Mouse (Mus musculus): ENCODE data around the gene Cacna2d4. TPM values are rescaled to one million over a fixed set of nuclear protein-coding genes. Genes with fewer than 3 reads are reported as not detected.

Gene Cacna2d4
- polyA plus RNA-seq, 1 experiment from 2014 or later = not detected

- no peaks in the 10 kb centered on the region for H3K27me3 ChIP-seq (ENCODE audit: control insufficient read depth, insufficient read depth, low read depth, low read length)
- H3K9me3 ChIP-seq (ENCODE audit: control insufficient read depth, low read length) = no peaks in the 10 kb centered on the region
- H3K4me2 ChIP-seq (ENCODE audit: low read depth, low read length) = no peak overlapping the region
- 42% methylated on average over 3 of the region's 3 CpGs for WGBS
- no peak overlapping the region for H3K4me3 ChIP-seq (ENCODE audit: low read length)
- H3K27ac ChIP-seq (ENCODE audit: low read length) = no peak overlapping the region
- H3K4me1 ChIP-seq (replicated peaks; ENCODE audit: control insufficient read depth, insufficient read depth, low read length) = no peaks in the 10 kb centered on the region
- no peaks in the 10 kb centered on the region for H3K36me3 ChIP-seq (ENCODE audit: control insufficient read depth, insufficient read depth, low read length)
- no peak overlapping the region for H3K9ac ChIP-seq (ENCODE audit: low read length)
- no peak for ATAC-seq (ENCODE audit: low read depth)
Observed at GRCm38 (mm10) chr6:119313096-119313495, 76.8 kb downstream of the Cacna2d4 start.

- no peak overlapping the region for H3K27ac ChIP-seq (ENCODE audit: low read length)
- no peak overlapping the region for H3K4me3 ChIP-seq (ENCODE audit: low read length)
- no peaks in the 10 kb centered on the region for H3K36me3 ChIP-seq (ENCODE audit: control insufficient read depth, insufficient read depth, low read length)
- WGBS = 35% methylated on average over 14 of the region's 14 CpGs
- peak; percentile 34; the same call in 1 of the 2 replicates for ATAC-seq (ENCODE audit: low read depth)
- H3K9me3 ChIP-seq (ENCODE audit: control insufficient read depth, low read length) = no peaks in the 10 kb centered on the region
- no peak overlapping the region for H3K4me2 ChIP-seq (ENCODE audit: low read depth, low read length)
- H3K27me3 ChIP-seq (ENCODE audit: control insufficient read depth, insufficient read depth, low read depth, low read length) = no peaks in the 10 kb centered on the region
- H3K4me1 ChIP-seq (replicated peaks; ENCODE audit: control insufficient read depth, insufficient read depth, low read length) = no peaks in the 10 kb centered on the region
- no peak overlapping the region for H3K9ac ChIP-seq (ENCODE audit: low read length)
Observed at GRCm38 (mm10) chr6:119313588-119314375, 77.5 kb downstream of the Cacna2d4 start.

GRCm38 (mm10) chr6:119314751-119315476 is 78.6 kb downstream of the Cacna2d4 start:
- no peak overlapping the region for H3K4me2 ChIP-seq (ENCODE audit: low read depth, low read length)
- no peak overlapping the region for H3K27ac ChIP-seq (ENCODE audit: low read length)
- ATAC-seq (ENCODE audit: low read depth) = no peak
- H3K36me3 ChIP-seq (ENCODE audit: control insufficient read depth, insufficient read depth, low read length) = no peaks in the 10 kb centered on the region
- no peaks in the 10 kb centered on the region for H3K4me1 ChIP-seq (replicated peaks; ENCODE audit: control insufficient read depth, insufficient read depth, low read length)
- 29% methylated on average over 7 of the region's 7 CpGs for WGBS
- H3K27me3 ChIP-seq (ENCODE audit: control insufficient read depth, insufficient read depth, low read depth, low read length) = no peaks in the 10 kb centered on the region
- H3K4me3 ChIP-seq (ENCODE audit: low read length) = no peak overlapping the region
- no peak overlapping the region for H3K9ac ChIP-seq (ENCODE audit: low read length)
- no peaks in the 10 kb centered on the region for H3K9me3 ChIP-seq (ENCODE audit: control insufficient read depth, low read length)

- Histone ChIP-seq H3K36me3 (ENCODE audit: control insufficient read depth, insufficient read depth, low read length) (no peaks in the 10 kb centered on the region), H3K27me3 (ENCODE audit: control insufficient read depth, insufficient read depth, low read depth, low read length) (no peaks in the 10 kb centered on the region), H3K4me3 (ENCODE audit: low read length) (no peak overlapping the region), H3K27ac (ENCODE audit: low read length) (no peak overlapping the region), H3K9me3 (ENCODE audit: control insufficient read depth, low read length) (no peaks in the 10 kb centered on the region), H3K9ac (ENCODE audit: low read length) (no peak overlapping the region), H3K4me1 (replicated peaks; ENCODE audit: control insufficient read depth, insufficient read depth, low read length) (no peaks in the 10 kb centered on the region), H3K4me2 (ENCODE audit: low read depth, low read length) (no peak overlapping the region)
- 79% methylated on average over 9 of the region's 9 CpGs for WGBS
- ATAC-seq (ENCODE audit: low read depth) = no peak
Observed at GRCm38 (mm10) chr6:119318732-119319131, 82.4 kb downstream of the Cacna2d4 start.

- H3K4me2 ChIP-seq (ENCODE audit: low read depth, low read length) = no peak overlapping the region
- no peak overlapping the region for H3K27ac ChIP-seq (ENCODE audit: low read length)
- H3K9ac ChIP-seq (ENCODE audit: low read length) = no peak overlapping the region
- H3K27me3 ChIP-seq (ENCODE audit: control insufficient read depth, insufficient read depth, low read depth, low read length) = no peaks in the 10 kb centered on the region; the same call in 1 of the 2 replicates
- H3K36me3 ChIP-seq (ENCODE audit: control insufficient read depth, insufficient read depth, low read length) = no peaks in the 10 kb centered on the region
- no peak for ATAC-seq (ENCODE audit: low read depth)
- H3K4me1 ChIP-seq (replicated peaks; ENCODE audit: control insufficient read depth, insufficient read depth, low read length) = no peaks in the 10 kb centered on the region
- no peak overlapping the region for H3K4me3 ChIP-seq (ENCODE audit: low read length)
- WGBS = 78% methylated on average over 2 of the region's 2 CpGs
- H3K9me3 ChIP-seq (ENCODE audit: control insufficient read depth, low read length) = no peaks in the 10 kb centered on the region
Observed at GRCm38 (mm10) chr6:119319358-119319757, 83.0 kb downstream of the Cacna2d4 start.

- no peaks in the 10 kb centered on the region for H3K36me3 ChIP-seq (ENCODE audit: control insufficient read depth, insufficient read depth, low read length)
- no peaks in the 10 kb centered on the region for H3K4me1 ChIP-seq (replicated peaks; ENCODE audit: control insufficient read depth, insufficient read depth, low read length)
- no peaks in the 10 kb centered on the region for H3K9me3 ChIP-seq (ENCODE audit: control insufficient read depth, low read length)
- H3K4me3 ChIP-seq (ENCODE audit: low read length) = no peak overlapping the region
- no peak overlapping the region for H3K27ac ChIP-seq (ENCODE audit: low read length)
- no peak; the same call in 1 of the 2 replicates for ATAC-seq (ENCODE audit: low read depth)
- H3K9ac ChIP-seq (ENCODE audit: low read length) = no peak overlapping the region
- no peaks in the 10 kb centered on the region; the same call in 1 of the 2 replicates for H3K27me3 ChIP-seq (ENCODE audit: control insufficient read depth, insufficient read depth, low read depth, low read length)
- 22% methylated on average over 16 of the region's 16 CpGs for WGBS
- H3K4me2 ChIP-seq (ENCODE audit: low read depth, low read length) = no peak overlapping the region
Observed at GRCm38 (mm10) chr6:119320481-119320880, 84.2 kb downstream of the Cacna2d4 start.

- Histone ChIP-seq H3K4me2 (ENCODE audit: low read depth, low read length) (no peak overlapping the region), H3K27me3 (ENCODE audit: control insufficient read depth, insufficient read depth, low read depth, low read length) (no peaks in the 10 kb centered on the region; the same call in 1 of the 2 replicates), H3K27ac (ENCODE audit: low read length) (no peak overlapping the region), H3K36me3 (ENCODE audit: control insufficient read depth, insufficient read depth, low read length) (no peaks in the 10 kb centered on the region), H3K4me3 (ENCODE audit: low read length) (no peak overlapping the region), H3K4me1 (replicated peaks; ENCODE audit: control insufficient read depth, insufficient read depth, low read length) (no peaks in the 10 kb centered on the region), H3K9ac (ENCODE audit: low read length) (no peak overlapping the region), H3K9me3 (ENCODE audit: control insufficient read depth, low read length) (no peaks in the 10 kb centered on the region)
- ATAC-seq (ENCODE audit: low read depth) = no peak
- WGBS = 71% methylated on average over 7 of the region's 7 CpGs
Observed at GRCm38 (mm10) chr6:119321752-119322151, 85.4 kb downstream of the Cacna2d4 start.

GRCm38 (mm10) chr6:119324776-119325175 is 88.5 kb downstream of the Cacna2d4 start:
- no peak overlapping the region for H3K4me2 ChIP-seq (ENCODE audit: low read depth, low read length)
- H3K36me3 ChIP-seq (ENCODE audit: control insufficient read depth, insufficient read depth, low read length) = no peaks in the 10 kb centered on the region
- no peak overlapping the region for H3K9ac ChIP-seq (ENCODE audit: low read length)
- WGBS = 61% methylated on average over 10 of the region's 10 CpGs
- H3K27me3 ChIP-seq (ENCODE audit: control insufficient read depth, insufficient read depth, low read depth, low read length) = peaks cover 11% of the 10 kb centered on the region
- no peak overlapping the region for H3K4me3 ChIP-seq (ENCODE audit: low read length)
- no peak for ATAC-seq (ENCODE audit: low read depth)
- H3K27ac ChIP-seq (ENCODE audit: low read length) = no peak overlapping the region
- H3K9me3 ChIP-seq (ENCODE audit: control insufficient read depth, low read length) = no peaks in the 10 kb centered on the region
- peaks cover 9% of the 10 kb centered on the region; the same call in 1 of the 2 replicates for H3K4me1 ChIP-seq (replicated peaks; ENCODE audit: control insufficient read depth, insufficient read depth, low read length)

- Histone ChIP-seq H3K4me3 (ENCODE audit: low read length) (no peak overlapping the region), H3K4me2 (ENCODE audit: low read depth, low read length) (no peak overlapping the region), H3K27me3 (ENCODE audit: control insufficient read depth, insufficient read depth, low read depth, low read length) (peaks cover 23% of the 10 kb centered on the region), H3K9ac (ENCODE audit: low read length) (no peak overlapping the region), H3K36me3 (ENCODE audit: control insufficient read depth, insufficient read depth, low read length) (no peaks in the 10 kb centered on the region), H3K9me3 (ENCODE audit: control insufficient read depth, low read length) (no peaks in the 10 kb centered on the region), H3K4me1 (replicated peaks; ENCODE audit: control insufficient read depth, insufficient read depth, low read length) (peaks cover 18% of the 10 kb centered on the region; the same call in 1 of the 2 replicates), H3K27ac (ENCODE audit: low read length) (no peak overlapping the region)
- 69% methylated on average over 6 of the region's 6 CpGs for WGBS
- ATAC-seq (ENCODE audit: low read depth) = no peak
Observed at GRCm38 (mm10) chr6:119325978-119326377, 89.7 kb downstream of the Cacna2d4 start.

Measured in lung, embryonic 16.5 days (tissue).